Mouse (Mus musculus) erythroblast, embryonic 14.5 days (primary cell): ENCODE results near the gene Tjp1. TPM values are rescaled to one million over a fixed set of nuclear protein-coding genes. Genes with fewer than 3 reads are reported as not detected.

Source experiments
- H3K27me3 ChIP-seq: 2 replicates; pipeline ENCODE4 v1.6.1; 2012; ENCODE audit warnings: inconsistent platforms; ENCODE audit not compliant: control insufficient read depth
- H3K36me3 ChIP-seq: 2 replicates; pipeline ENCODE4 v1.6.1; 2012; ENCODE audit warnings: mild to moderate bottlenecking, inconsistent platforms; ENCODE audit not compliant: control insufficient read depth
- H3K4me1 ChIP-seq: 2 replicates; pipeline ENCODE4 v1.6.1; 2012; ENCODE audit warnings: inconsistent platforms; ENCODE audit not compliant: control insufficient read depth
- H3K4me3 ChIP-seq: replicated peaks from 2 replicates; pipeline ENCODE3; 2012; ENCODE audit warnings: moderate library complexity, mild to moderate bottlenecking, inconsistent platforms
- H3K9me3 ChIP-seq: 2 replicates; pipeline ENCODE4 v1.6.1; 2012; ENCODE audit warnings: low read length, inconsistent platforms, mixed read lengths; ENCODE audit not compliant: control insufficient read depth
- GATA1 ChIP-seq: IDR thresholded peaks from 2 replicates; pipeline ENCODE4 v1.6.1; 2012; ENCODE audit warnings: low read length, inconsistent platforms, mixed read lengths
- TAL1 ChIP-seq: IDR thresholded peaks from 3 replicates; pipeline ENCODE4 v1.6.1; 2012; ENCODE audit warnings: low read length, inconsistent platforms, mixed read lengths
- polyA plus RNA-seq: library from polyadenylated mRNA; stranded (reverse); fragments of >175 nt; gene quantifications from 2 replicates; pipeline ENCODE4 v1.2.3, GENCODE M21; 2012

The Tjp1 gene
- polyA plus RNA-seq, 1 experiment: 0.04 TPM

DNA sequence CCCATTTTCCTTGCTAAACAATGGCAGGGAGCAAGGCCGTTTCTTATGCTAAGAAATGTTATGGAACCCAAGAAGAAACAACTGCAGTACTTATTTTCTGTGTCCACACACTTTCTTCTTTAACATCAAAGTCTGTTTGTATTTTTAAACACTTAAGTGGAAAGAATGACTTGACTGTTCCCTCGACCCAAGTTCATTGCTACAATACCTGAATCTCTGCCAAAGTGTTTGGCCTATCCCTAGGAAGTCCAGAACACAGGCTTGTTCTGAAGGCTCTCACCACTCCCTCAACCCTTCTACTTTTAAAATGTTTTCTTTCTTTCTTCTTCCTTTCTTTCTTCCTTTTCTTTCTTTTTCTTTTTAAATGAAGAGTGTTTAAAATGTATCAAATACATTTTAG, 71.5 kb downstream of the Tjp1 start:
- Histone ChIP-seq H3K4me3 (no peak overlapping the region), H3K4me1 (no peaks in the 10 kb centered on the region), H3K27me3 (no peaks in the 10 kb centered on the region), H3K9me3 (no peaks in the 10 kb centered on the region), H3K36me3 (no peaks in the 10 kb centered on the region)
- TF ChIP-seq TAL1 (no peak), GATA1 (no peak)

DNA sequence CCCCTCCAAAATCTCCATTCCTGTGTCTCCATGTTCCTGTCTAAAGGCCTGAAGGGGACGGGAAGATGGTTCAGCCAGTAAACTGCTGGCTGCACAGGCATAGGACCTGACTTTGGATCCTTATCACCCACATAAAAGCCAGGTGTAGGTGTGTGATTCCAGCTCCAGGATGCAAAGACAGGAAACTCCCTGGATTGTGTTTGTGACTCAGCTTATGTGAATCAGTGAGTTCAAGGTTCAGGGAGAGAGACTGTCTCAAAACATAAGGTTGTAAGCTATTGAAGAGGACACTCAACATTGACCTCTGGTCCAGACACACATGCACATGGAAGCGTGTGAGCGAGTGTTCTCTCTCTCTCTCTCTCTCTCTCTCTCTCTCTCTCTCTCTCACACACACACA, 72.4 kb downstream of the Tjp1 start:
- TF ChIP-seq TAL1 (no peak), GATA1 (no peak)
- no peak overlapping the region for H3K4me3 ChIP-seq

GRCm38 (mm10) chr7:65454269-65454668, 73.3 kb downstream of the Tjp1 start:
- Histone ChIP-seq H3K4me3 (no peak overlapping the region), H3K4me1 (no peaks in the 10 kb centered on the region), H3K9me3 (no peaks in the 10 kb centered on the region), H3K36me3 (no peaks in the 10 kb centered on the region), H3K27me3 (no peaks in the 10 kb centered on the region)
- no peak for TF ChIP-seq TAL1
- TF ChIP-seq GATA1: no peak

More for the DNA sequence above, 72.4 kb downstream of the Tjp1 start:
- Histone ChIP-seq H3K4me1 (no peaks in the 10 kb centered on the region), H3K27me3 (no peaks in the 10 kb centered on the region), H3K9me3 (no peaks in the 10 kb centered on the region), H3K36me3 (no peaks in the 10 kb centered on the region)

DNA sequence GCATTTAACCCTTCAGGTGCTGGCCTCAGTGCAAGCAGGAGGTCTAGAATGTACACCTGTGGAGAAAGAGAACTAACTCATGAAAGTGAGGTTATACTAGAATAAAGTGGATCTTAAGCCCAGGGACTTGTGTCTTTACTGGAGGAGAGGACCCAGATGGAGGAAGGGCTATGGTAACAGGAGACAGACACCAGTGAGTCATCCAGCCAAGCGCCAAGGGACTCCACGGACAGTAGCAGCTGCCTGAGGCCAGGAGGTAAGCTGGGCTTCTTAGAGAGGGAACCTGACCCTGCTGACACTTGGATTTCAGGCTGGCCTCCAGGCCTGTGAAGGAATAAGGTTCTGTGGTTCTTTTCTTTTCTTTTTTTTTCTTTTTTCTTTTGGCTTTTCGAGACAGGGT, 75.3 kb downstream of the Tjp1 start:
- Histone ChIP-seq H3K9me3 (no peaks in the 10 kb centered on the region; the same call in 1 of the 2 replicates), H3K27me3 (no peaks in the 10 kb centered on the region), H3K4me3 (no peak overlapping the region), H3K4me1 (no peaks in the 10 kb centered on the region), H3K36me3 (no peaks in the 10 kb centered on the region)
- no peak for TF ChIP-seq GATA1
- no peak for TF ChIP-seq TAL1

- no peak overlapping the region for H3K4me3 ChIP-seq
- H3K4me1 ChIP-seq: no peaks in the 10 kb centered on the region
These were observed 77.4 kb downstream of the Tjp1 start for GRCm38 (mm10) chr7:65450158-65450557.

GRCm38 (mm10) chr7:65441505-65441904, 86.1 kb downstream of the Tjp1 start:
- Histone ChIP-seq H3K36me3 (no peaks in the 10 kb centered on the region), H3K27me3 (no peaks in the 10 kb centered on the region), H3K4me1 (no peaks in the 10 kb centered on the region), H3K4me3 (no peak overlapping the region), H3K9me3 (no peaks in the 10 kb centered on the region)
- no peak for TF ChIP-seq GATA1
- TF ChIP-seq TAL1: no peak

More at GRCm38 (mm10) chr7:65450158-65450557, 77.4 kb downstream of the Tjp1 start:
- Histone ChIP-seq H3K36me3 (no peaks in the 10 kb centered on the region), H3K27me3 (no peaks in the 10 kb centered on the region), H3K9me3 (no peaks in the 10 kb centered on the region; the same call in 1 of the 2 replicates)
- no peak for TF ChIP-seq GATA1
- TF ChIP-seq TAL1: no peak

GRCm38 (mm10) chr7:65439518-65439917, 88.1 kb downstream of the Tjp1 start:
- Histone ChIP-seq H3K36me3 (no peaks in the 10 kb centered on the region), H3K9me3 (no peaks in the 10 kb centered on the region), H3K4me3 (no peak overlapping the region), H3K27me3 (no peaks in the 10 kb centered on the region), H3K4me1 (no peaks in the 10 kb centered on the region)
- no peak for TF ChIP-seq GATA1
- TF ChIP-seq TAL1: no peak

DNA sequence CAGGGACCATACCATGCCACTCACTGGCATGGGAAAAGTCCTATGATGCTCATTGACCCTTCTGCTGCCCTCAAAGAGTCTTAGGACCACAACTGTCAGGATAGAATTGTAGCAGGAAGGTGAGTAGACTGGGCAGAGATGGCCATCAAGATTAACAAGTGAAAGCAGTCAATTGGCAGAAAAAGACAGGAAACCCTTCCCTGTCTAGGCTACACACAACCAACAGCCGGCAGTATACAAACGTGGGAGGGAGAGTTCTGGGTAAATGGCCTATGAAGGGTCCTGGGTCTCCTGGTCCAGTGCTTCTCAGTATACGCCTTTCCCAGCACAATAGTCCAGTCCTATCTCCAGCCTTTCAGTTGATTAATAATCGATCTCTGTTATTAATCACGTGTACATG, 89.4 kb downstream of the Tjp1 start:
- Histone ChIP-seq H3K4me3 (no peak overlapping the region), H3K27me3 (no peaks in the 10 kb centered on the region), H3K4me1 (no peaks in the 10 kb centered on the region), H3K9me3 (no peaks in the 10 kb centered on the region), H3K36me3 (no peaks in the 10 kb centered on the region)
- no peak for TF ChIP-seq GATA1

GRCm38 (mm10) chr7:65436921-65437320, 90.7 kb downstream of the Tjp1 start:
- Histone ChIP-seq H3K36me3 (no peaks in the 10 kb centered on the region), H3K27me3 (no peaks in the 10 kb centered on the region), H3K9me3 (no peaks in the 10 kb centered on the region), H3K4me1 (no peaks in the 10 kb centered on the region), H3K4me3 (no peak overlapping the region)
- TF ChIP-seq TAL1 (no peak), GATA1 (no peak)

GRCm38 (mm10) chr7:65431018-65431695, 96.4 kb downstream of the Tjp1 start:
- no peaks in the 10 kb centered on the region for H3K4me1 ChIP-seq
- no peak overlapping the region for H3K4me3 ChIP-seq
- TF ChIP-seq TAL1: no peak
- TF ChIP-seq GATA1: no peak
- no peaks in the 10 kb centered on the region for H3K27me3 ChIP-seq
- H3K9me3 ChIP-seq: no peaks in the 10 kb centered on the region
- H3K36me3 ChIP-seq: no peaks in the 10 kb centered on the region
